Comparison of ENCODE assay signal across 29 mouse cellular contexts in genomic region chr10:70299653-70300052, GRCm38 (mm10). TPM values are rescaled to one million over a fixed set of nuclear protein-coding genes. Genes with fewer than 3 reads are reported as not detected.
DNase-seq lines count a peak whose midpoint lies in the region; ATAC-seq and TF ChIP-seq lines count a peak whose summit lies in the region.
"Had no signal": no experiment of that assay in that cellular context is flagged by ENCODE, and none has a peak within 500 bp of the region (broad histone marks: within the 10 kb centered on the region; RNA-seq: fewer than 3 reads in every experiment).

No protein-coding gene starts in this region.

- H3K9me3 ChIP-seq in heart, embryonic 12.5 days (replicated peaks) = 0 out of 2 replicates have a peak, but pooled peaks cover 3% of the 10 kb centered on the region
- H3K9me3 ChIP-seq in kidney, postnatal 0 days (replicated peaks; ENCODE audit: low read length) = no peaks in the 10 kb centered on the region
- H3K9me3 ChIP-seq: embryonic facial prominence, embryonic 12.5 days; heart, embryonic 10.5 days; limb, embryonic 13.5 days; lung, embryonic 15.5 days; midbrain, embryonic 13.5 days had no signal

- no peak for TF ChIP-seq POLR2A in kidney, adult 2 months (IDR thresholded peaks at IDR 0.05; ENCODE audit: low read depth, low read length)

- no peaks in the 10 kb centered on the region for H3K36me3 ChIP-seq in heart, embryonic 12.5 days
- H3K36me3 ChIP-seq in kidney, postnatal 0 days (ENCODE audit: insufficient read depth, low read length) = no peaks in the 10 kb centered on the region
- H3K36me3 ChIP-seq in kidney, adult 2 months (ENCODE audit: control insufficient read depth, insufficient read depth, low read length) = no peaks in the 10 kb centered on the region
- H3K36me3 ChIP-seq: embryonic facial prominence, embryonic 12.5 days; heart, embryonic 10.5 days; limb, embryonic 13.5 days; lung, embryonic 15.5 days; midbrain, embryonic 13.5 days had no signal

- H3K4me3 ChIP-seq in heart, embryonic 12.5 days = no peak overlapping the region
- no peak overlapping the region for H3K4me3 ChIP-seq in kidney, postnatal 0 days (replicated peaks; ENCODE audit: low read depth, low read length)
- H3K4me3 ChIP-seq in kidney, adult 2 months (ENCODE audit: insufficient read depth, low read depth, low read length) = no peak overlapping the region
- H3K4me3 ChIP-seq: embryonic facial prominence, embryonic 12.5 days; heart, embryonic 10.5 days; limb, embryonic 13.5 days; lung, embryonic 15.5 days; megakaryocyte, embryonic 14.5 days; midbrain, embryonic 13.5 days had no signal

- ATAC-seq in heart, embryonic 12.5 days (ENCODE audit: insufficient number of reproducible peaks, low FRiP score) = no peak; the same call in 1 of the 2 replicates
- no peak for ATAC-seq in kidney, postnatal 0 days (replicated peaks; ENCODE audit: low FRiP score, low read depth)
- no peak for ATAC-seq in granulocyte monocyte progenitor cell, adult 5-6 weeks (replicated peaks; ENCODE audit: poor library complexity, severe bottlenecking)
- ATAC-seq: forebrain, embryonic 14.5 days; hindbrain, postnatal 0 days; intestine, embryonic 16.5 days; midbrain, embryonic 13.5 days had no signal

- H3K27me3 ChIP-seq in heart, embryonic 12.5 days (replicated peaks) = no peaks in the 10 kb centered on the region
- H3K27me3 ChIP-seq in kidney, postnatal 0 days (ENCODE audit: insufficient read depth, low read length) = no peaks in the 10 kb centered on the region
- H3K27me3 ChIP-seq in kidney, adult 2 months (replicated peaks; ENCODE audit: control insufficient read depth, insufficient read depth, low read length) = no peaks in the 10 kb centered on the region
- H3K27me3 ChIP-seq: embryonic facial prominence, embryonic 12.5 days; limb, embryonic 13.5 days; lung, embryonic 15.5 days; midbrain, embryonic 13.5 days had no signal

- no peak overlapping the region for H3K9ac ChIP-seq in heart, embryonic 12.5 days
- H3K9ac ChIP-seq in kidney, postnatal 0 days (ENCODE audit: low read depth, low read length) = no peak overlapping the region
- H3K9ac ChIP-seq: embryonic facial prominence, embryonic 12.5 days; limb, embryonic 13.5 days; lung, embryonic 15.5 days; midbrain, embryonic 13.5 days had no signal

- 43% methylated on average over 5 of the region's 5 CpGs for WGBS in heart, embryonic 12.5 days
- WGBS in kidney, postnatal 0 days = 39% methylated on average over 5 of the region's 5 CpGs
- WGBS in kidney, adult 2 months = 48% methylated on average over 5 of the region's 5 CpGs

- 0 out of 2 replicates have a peak, but pooled peaks cover 7% of the 10 kb centered on the region for H3K4me1 ChIP-seq in heart, embryonic 12.5 days (replicated peaks)
- H3K4me1 ChIP-seq in kidney, postnatal 0 days (replicated peaks; ENCODE audit: insufficient read depth, low read length) = peaks cover 4% of the 10 kb centered on the region; the same call in 1 of the 2 replicates
- no peaks in the 10 kb centered on the region; the same call in 1 of the 2 replicates for H3K4me1 ChIP-seq in kidney, adult 2 months (ENCODE audit: control insufficient read depth, insufficient read depth, low read length)

- no peak overlapping the region for H3K27ac ChIP-seq in heart, embryonic 12.5 days (ENCODE audit: poor library complexity, severe bottlenecking)
- H3K27ac ChIP-seq in kidney, postnatal 0 days = 0 out of 2 replicates have a peak overlapping the region, but pooled peaks have one; percentile 16
- H3K27ac ChIP-seq in kidney, adult 2 months (ENCODE audit: insufficient read depth, low read depth, low read length) = no peak overlapping the region
- H3K27ac ChIP-seq: embryonic facial prominence, embryonic 12.5 days; heart, embryonic 10.5 days; hindbrain, postnatal 0 days; limb, embryonic 13.5 days; lung, embryonic 15.5 days; midbrain, embryonic 13.5 days had no signal

- H3K4me2 ChIP-seq in heart, embryonic 12.5 days = no peak overlapping the region
- no peak overlapping the region for H3K4me2 ChIP-seq in kidney, postnatal 0 days (ENCODE audit: low read length)
- H3K4me2 ChIP-seq: embryonic facial prominence, embryonic 12.5 days; limb, embryonic 13.5 days; liver, embryonic 11.5 days; lung, embryonic 15.5 days; midbrain, embryonic 13.5 days had no signal

- peak; percentile 11 for DNase-seq in heart, postnatal 4 days
- DNase-seq in kidney, postnatal 0 days (ENCODE audit: low spot score) = no peak
- no peak for DNase-seq in kidney, adult 2 months
- peak; percentile 83 for DNase-seq in ovary, adult 18-20 months (ENCODE audit: low spot score)
- DNase-seq in ovary, postnatal 10 days (ENCODE audit: low spot score) = no peak
- DNase-seq: B cell, adult 2 months; cerebellum, adult 11-12 months; cerebellum, adult 9-11 months; embryo, embryonic 11 days; gastrocnemius, postnatal 14 days; heart, adult 11 months; heart, postnatal 36 days; lung, postnatal 4 days; right cerebral cortex, postnatal 14 days; thymus, postnatal 4 days had no signal

- no peak for TF ChIP-seq CTCF in kidney, postnatal 0 days (IDR thresholded peaks at IDR 0.05; ENCODE audit: low read depth)
- no peak for TF ChIP-seq CTCF in kidney, adult 2 months (conservative IDR thresholded peaks at IDR 0.05; ENCODE audit: insufficient read depth, insufficient read length, low read depth, low read length)

RNA-seq across cellular contexts. Expression of gene Slc16a9, which starts 54.8 kb away (rescaled TPM):
- total RNA-seq in heart, postnatal 4 days (2021) = 1 to 10 TPM; 1.4 to 1.9 TPM
- 0.82 and 0.98 TPM in 2 replicates for polyA plus RNA-seq in heart, embryonic 12.5 days (2016; fragmentation: Nextera tagmentation; extraction: Ambion mirVana)
- polyA plus RNA-seq in kidney, postnatal 0 days (2015; fragmentation: Nextera tagmentation; extraction: Ambion mirVana) = 6.7 and 7.5 TPM in 2 replicates
- 68.9 and 77.1 TPM in 2 replicates for polyA plus RNA-seq in kidney, adult 2 months (2012; rRNA removed)
- 0.83 and 3.4 TPM in 2 replicates for total RNA-seq in granulocyte monocyte progenitor cell, adult 5-6 weeks (2014; fragmentation: Nextera tagmentation)
- total RNA-seq in granulocyte monocyte progenitor cell, adult 5-6 weeks (2017) = 0.34 and 0.41 TPM in 2 replicates
- total RNA-seq: monocyte, adult 5-6 weeks; neutrophil, adult 5-6 weeks had no signal

Comparison
In these comparisons a context has a peak if more than half of its experiments do, and no peak if none do; other contexts are left out.
1. DNase-seq: peak in heart, postnatal 4 days (single experiment) and ovary, adult 18-20 months (single experiment); none in kidney, postnatal 0 days (single experiment), kidney, adult 2 months (single experiment) and ovary, postnatal 10 days (single experiment).